Mouse (Mus musculus): ENCODE data around the gene Ndufv3. TPM values are rescaled to one million over a fixed set of nuclear protein-coding genes. Genes with fewer than 3 reads are reported as not detected.
"Not testable (repeated sequence)": the region's sequence is repeated elsewhere in the genome, so short reads cannot be mapped to it uniquely, and the experiment has no call there.

Gene Ndufv3
- total RNA-seq, 4 experiments from 2014 or later: 255 to 279 (median 271) TPM

DNA sequence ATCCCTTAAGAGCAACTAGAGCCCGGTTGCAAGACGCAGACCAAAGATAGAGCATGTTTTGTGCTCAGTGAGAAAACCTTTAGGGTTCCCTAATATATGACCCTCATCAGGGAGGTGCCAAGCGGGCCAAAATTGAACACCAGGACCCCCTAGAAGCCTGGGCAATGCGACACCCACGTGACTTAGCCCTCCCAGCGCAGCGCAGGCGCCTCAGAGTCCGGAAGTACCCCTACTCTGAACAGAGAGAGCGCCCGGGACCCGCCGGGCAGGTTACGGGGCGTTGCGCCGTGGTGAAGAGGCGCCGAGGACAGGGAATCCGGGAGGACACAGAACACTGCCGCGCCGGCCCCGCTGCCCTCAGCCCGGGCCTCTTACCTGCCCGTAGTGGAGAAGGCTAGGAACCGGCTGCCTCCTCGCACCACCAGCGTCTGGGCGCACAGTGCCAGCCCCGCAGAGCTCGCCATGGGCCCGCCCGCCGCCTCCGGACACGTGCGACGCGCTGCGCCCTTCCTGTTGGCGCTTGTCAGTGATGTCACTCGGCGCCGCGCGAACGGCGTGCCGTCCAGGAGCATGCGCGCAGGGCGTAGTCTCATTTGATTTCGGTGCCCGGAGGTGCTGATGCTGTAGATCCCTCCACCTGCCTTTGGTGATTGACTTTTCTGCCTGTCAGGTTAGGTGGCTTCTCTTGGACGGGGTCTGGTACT, 8.0 kb upstream of the Ndufv3 start:
- DNase-seq (ENCODE audit: low spot score in 2 of 2): peak; percentile 79 to 83

DNA sequence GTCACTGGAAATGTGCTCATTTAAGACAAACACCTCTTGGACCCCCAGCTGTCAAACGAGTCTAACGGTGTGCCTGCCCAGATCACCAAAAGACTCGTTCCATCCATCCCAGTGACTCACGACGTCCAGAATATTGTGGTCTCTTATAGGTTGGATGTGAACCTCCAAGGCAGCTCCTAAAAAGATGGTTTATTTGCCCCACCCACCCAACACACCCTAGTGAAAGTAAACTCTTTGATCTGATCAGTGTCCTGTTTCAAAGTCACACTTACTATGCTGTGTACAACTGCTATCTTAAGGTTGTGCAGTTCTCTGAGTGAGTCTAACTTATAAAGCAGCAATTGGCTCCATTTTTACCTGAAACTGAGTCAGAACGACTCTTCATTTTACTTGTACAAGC, 7.3 kb upstream of the Ndufv3 start:
- DNase-seq (ENCODE audit: low spot score in 2 of 2): no peak

DNA sequence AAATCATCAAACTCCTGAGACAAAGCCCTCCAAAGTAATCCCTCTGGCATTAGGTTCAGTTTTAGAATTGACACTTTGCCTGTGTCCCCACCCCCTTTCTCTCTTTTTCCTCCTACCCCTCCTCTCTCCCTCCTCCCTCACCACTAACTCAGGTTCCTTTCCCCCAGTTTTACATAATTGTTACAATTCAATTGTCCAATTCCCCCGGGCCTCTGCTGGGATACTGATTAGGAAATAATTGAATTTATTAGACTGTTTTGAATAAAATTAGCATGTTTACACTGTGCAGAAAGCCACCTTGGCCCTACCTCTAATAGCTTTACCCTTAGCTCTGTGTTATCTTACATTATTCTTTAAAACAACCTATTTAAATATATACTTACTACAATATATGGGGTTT, 5.2 kb upstream of the Ndufv3 start:
- DNase-seq (ENCODE audit: low spot score in 2 of 2): no peak

DNA sequence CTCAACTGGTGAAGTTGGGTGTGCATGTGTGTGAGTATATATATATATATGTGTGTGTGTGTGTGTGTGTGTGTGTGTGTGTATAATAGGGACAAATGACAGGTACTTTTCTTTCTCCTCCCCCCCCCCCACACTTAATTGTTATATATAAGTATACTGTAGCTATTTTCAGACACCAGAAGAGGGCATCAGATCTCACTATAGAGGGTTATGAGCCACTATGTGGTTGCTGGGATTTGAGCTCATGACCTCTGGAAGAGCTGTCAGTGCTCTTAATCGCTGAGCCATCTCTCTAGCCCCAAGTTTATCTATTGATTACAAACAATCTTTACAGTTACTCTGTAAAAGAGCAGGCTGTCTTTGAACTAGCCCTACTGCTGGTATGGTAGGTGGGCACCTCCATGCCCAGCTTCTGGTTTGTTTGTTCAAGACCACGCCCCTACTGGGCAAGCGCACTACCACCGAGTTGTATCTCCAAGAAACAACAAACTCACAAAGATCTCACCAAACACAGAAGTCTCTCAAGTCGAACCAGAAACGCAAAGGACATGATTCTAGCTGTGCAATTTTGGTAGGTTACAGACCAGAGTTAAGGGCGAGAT, 470 bp upstream of the Ndufv3 start:
- DNase-seq (ENCODE audit: low spot score in 2 of 2): no peak

DNA sequence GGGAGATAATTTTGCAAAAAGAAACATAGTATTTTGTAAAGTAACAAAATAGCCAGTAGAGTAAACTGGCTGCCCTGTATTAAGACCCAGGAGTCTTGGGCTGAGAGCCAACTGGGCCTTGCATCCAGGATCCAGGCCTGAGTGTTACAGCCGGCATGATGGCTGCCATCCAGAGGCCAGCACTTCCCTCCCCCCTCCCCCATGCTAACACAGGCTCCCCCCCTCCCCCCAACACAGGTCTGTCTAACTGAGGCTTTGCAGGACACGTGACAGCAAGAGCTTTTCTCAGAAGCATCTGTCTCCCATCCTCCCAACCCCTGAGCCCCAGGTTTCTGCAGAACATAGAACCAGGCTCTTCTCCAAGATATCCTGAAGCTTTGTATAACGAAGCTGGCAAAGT, 980 bp downstream of the Ndufv3 start:
- DNase-seq (ENCODE audit: low spot score in 2 of 2): no peak

DNA sequence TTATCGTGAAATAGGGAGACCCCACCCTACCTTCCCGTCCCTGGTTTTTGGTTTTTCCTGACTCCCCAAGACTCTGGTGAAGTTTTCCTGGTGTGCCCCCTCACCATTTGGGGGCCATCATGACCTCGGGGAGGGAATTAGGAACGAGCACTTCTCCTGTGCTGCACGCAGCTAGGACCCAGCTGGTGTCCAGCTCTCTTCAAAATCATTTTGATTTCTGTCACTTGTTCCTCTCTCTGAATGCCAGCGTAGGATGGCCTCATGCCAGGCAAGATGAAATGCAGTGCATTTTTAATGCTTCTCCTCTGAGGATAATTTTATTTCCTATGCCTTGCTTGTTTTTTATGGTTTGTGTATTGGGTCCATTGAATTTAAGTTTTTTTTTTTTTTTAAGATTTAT, 2.0 kb downstream of the Ndufv3 start:
- no peak for DNase-seq (ENCODE audit: low spot score in 2 of 2)

DNA sequence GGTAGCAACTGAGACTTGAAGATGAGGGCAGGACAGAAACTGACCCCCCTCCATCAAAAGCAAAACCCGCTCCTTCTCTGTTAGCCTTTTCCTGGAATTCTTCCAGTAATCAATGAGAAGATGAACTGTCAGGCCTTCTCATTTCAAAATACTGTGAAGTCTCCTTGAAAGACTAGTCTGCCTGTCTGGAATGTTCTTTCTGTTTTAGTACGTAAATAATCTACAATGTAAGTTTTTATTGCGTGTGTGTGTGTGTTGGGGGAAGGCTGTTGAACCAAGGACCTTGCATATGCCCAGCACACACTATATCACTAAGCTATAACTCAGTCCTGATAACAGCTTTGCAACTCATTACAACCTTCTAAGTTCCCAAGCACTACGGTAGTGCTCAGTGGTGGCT, 5.2 kb downstream of the Ndufv3 start:
- DNase-seq (ENCODE audit: low spot score in 2 of 2): no peak

DNA sequence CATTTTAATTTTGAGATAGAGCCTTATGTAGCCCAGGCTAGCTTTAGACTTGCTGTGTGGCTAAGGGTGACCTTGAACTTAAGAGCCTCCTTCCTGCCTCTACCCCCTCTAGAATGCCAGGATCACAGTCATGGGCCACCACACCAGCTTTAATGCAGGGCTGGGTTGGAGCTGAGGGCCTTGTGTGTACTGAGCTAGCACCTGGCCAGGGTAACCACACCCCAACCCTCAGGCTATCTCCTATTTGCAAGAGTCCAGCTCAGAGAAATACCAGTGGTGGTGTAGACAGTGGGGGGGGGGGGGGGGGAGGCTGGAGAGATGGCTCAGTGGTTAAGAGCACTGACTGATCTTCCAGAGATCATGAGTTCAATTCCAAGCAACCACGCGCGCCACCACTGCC, 5.9 kb downstream of the Ndufv3 start:
- DNase-seq (ENCODE audit: low spot score in 2 of 2): no peak

DNA sequence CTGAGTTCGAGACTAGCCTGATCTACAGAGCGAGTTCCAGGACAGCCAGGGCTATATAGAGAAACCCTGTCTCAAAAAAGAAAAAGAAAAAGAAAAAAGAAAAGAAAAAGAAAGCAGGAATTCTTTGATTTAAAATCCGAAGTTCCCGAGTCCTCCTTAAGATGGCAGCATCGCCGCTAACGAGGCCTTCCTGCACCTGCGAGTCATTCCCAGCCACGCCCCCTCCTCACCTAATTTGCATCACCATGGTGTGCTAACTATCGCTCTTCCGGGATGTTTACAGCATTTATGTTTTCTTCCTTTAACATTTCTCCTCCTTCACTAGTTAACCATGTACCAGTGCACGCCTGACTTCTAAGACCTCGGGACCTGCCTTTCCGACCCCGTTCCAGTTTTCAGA, 9.4 kb downstream of the Ndufv3 start:
- no peak for DNase-seq (ENCODE audit: low spot score in 2 of 2)

DNA sequence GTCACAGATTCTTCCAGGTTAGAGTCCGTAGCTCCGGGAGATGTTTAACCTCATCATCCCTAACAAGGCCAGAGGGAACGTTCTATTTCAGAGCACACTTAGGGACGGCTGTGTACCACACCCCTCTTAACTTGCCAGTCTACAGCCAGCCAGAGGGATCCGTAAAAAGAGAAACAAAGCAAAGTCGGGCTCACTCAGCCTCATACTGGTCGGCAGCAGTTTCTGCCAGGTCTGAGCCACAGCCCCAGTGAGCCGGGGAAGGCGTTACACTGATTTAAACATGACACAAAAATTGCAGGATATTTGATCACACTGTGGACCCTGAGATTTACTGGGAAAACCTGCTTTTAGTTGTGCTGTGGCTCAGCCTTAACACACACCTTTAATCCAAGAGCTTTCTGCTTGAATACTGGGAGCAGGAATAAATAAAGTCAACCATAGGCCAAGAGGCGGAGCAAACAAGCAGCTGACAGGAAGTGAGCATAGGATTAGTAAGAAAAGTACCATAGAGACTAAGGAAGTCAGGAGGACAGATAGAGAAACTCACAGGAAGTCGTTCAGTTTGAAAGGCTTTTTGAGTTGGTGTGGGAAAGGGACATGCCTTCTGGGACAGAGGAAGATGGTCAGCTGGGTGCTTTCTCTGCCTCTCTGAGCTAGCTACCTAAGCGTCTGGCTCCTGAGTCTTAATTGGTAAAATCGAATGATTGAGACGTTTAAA, 11.7 kb downstream of the Ndufv3 start:
- DNase-seq (ENCODE audit: low spot score in 2 of 2): no peak

DNA sequence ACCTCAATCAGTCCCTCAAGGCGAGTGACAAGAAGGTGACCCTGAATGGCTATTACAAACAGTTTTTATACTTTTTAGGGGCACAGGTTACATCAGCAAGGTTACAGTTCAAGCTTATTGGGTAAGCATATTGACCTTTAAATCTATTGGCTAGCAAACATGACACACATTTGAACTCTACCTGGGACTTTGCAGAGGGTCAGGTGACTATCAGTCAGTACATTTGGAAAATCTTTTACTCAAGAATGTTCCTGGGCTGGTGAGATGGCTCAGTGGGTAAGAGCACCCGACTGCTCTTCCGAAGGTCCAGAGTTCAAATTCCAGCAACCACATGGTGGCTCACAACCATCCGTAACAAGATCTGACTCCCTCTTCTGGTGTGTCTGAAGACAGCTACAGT, 12.4 kb downstream of the Ndufv3 start:
- DNase-seq (ENCODE audit: low spot score in 2 of 2): not testable (repeated sequence)

DNA sequence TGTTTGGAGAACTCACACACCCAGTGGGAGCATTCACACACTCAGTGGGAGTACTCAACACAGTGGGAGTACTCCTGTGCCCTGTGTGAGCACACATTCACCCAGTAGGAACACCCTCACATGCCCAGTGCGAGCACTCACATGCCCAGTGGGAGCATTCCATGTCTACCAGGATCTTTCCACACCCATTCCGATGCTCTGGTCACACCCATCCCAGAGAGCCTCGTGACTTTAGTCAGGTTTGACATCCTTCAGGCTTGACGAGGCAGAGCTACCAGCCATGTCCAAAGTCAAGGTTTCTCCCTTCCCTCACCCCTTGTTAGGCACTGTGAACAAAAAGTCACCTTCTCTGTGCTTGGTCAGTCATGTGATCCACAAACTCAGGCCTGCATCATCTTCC, 15.4 kb downstream of the Ndufv3 start:
- no peak for DNase-seq (ENCODE audit: low spot score in 2 of 2)

DNA sequence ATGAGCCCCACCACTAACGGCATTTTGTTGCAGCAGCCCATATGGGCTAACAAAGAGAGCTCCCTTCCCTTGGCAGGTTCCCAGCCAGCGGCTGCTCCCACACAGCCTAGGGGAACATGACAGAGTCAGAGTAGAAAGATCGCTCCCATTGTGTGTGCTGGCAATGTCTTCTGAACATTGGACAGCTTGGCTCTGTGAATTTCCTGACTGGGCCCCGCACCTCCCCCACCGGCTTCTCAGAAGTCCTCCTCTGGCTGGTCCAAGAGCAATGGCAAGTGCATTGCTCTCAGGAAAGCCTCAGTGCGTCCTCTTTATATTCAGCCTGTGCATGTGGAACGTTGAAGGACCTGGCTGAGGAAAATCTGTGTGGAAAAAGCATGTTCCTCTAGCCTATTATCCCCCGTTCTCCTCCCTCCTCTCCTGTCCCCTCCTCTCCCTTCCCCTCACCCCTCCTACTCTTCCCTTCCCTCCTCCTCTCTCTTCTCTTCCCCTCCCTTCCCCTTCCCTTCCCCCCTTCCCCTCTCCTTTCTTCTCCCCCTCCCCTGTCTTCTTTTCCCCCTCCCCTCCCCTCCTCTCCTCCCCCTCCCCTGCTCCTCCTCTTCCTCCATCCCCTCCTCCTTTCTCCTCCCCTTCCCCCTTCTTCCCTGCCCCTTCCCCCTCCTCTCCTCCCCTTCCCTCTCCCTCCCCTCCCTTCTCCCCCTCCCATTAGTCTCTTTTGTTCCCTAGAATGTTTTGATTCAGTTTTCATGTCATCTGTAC, 16.1 kb downstream of the Ndufv3 start:
- DNase-seq (ENCODE audit: low spot score in 2 of 2): peak in 1 of 2 experiments; percentile 71

DNA sequence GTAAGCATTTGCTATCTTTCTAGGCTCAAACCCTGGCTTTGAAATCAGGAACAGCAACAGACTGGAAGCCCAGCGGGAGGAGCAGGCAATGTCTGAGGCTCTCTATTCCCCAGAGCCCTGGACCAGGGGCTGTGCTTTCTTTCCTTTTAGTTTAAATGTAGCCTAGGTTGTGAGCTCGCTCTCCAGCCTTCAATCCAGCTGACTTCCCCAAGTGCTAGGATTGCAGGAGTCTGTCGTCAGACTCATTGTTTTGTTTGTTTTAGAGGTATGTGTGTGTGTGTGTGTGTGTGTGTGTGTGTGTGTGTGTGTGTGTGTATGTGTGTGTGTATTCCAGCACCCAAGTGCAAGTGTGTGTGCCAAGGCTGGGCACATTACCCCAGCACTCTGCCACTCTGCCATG, 20.2 kb downstream of the Ndufv3 start:
- no peak for DNase-seq (ENCODE audit: low spot score in 2 of 2)

DNA sequence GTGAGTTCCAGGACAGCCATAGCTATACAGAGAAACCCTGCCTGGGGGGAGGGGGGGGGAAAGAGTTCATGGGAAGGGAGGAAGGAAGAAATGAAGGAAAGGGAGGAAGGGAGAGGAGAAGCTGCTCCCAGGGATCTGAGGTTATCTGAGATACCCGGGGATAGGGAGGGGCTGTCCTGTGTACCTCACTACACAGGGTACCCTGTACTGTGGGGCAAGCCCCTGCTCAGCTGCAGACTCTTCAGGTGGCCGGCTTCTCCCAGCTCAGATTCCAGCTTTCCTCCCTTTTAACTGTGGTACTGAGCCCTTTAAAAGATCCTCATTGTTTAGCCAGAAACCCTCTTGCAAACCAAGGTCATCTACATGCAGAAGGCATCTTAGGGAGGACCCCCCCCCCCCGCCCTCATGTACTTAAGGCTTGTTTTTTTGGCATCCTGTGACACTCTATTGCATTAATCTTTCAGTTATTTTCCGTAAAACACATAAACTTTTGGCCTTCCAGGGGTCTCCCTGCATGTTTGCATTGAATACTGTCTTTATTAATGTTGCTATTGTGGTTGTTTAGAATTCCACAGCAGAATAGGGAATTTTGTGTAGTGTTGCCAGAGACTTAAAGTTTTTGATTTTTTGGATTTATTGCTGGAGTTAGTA, 21.0 kb downstream of the Ndufv3 start:
- no peak for DNase-seq (ENCODE audit: low spot score in 2 of 2)

DNA sequence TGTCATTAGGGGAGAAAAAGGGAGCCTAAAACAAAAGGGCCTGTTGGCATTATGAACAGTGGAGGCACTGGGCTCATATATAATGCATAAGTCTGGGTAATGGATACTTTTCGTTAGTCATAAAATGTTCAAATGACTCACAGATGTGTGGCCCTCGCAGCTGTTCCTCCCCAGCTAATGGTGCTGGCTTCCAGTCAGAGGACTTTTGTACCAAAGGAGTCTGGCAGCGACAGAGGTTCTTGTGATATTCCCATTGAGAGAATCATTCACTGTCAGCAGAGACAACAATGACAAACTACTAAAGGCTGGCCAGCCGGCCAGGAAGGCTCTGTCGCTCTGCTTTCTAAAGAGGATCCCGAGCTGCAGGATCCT, 21.5 kb downstream of the Ndufv3 start:
- no peak for DNase-seq (ENCODE audit: low spot score in 2 of 2)

DNA sequence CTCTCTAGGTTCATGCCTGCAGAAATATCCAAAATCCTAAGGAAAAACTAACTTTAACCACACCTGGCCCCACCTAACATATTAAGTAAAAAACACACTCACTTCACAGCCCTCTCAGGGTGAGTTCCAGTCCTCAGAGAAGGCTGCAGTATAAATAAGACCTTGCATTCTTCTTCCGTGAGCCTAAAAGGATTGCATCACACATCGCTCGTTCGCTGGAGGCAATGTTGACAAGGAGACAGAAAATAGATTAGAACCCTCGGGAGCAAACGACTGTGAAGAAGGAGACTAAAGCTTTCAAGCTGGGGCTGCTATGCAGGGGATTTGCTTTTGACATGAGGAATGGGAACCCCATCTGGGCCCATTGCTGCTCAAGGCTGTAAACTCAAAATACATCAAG, 23.7 kb downstream of the Ndufv3 start:
- DNase-seq (ENCODE audit: low spot score in 2 of 2): no peak

DNA sequence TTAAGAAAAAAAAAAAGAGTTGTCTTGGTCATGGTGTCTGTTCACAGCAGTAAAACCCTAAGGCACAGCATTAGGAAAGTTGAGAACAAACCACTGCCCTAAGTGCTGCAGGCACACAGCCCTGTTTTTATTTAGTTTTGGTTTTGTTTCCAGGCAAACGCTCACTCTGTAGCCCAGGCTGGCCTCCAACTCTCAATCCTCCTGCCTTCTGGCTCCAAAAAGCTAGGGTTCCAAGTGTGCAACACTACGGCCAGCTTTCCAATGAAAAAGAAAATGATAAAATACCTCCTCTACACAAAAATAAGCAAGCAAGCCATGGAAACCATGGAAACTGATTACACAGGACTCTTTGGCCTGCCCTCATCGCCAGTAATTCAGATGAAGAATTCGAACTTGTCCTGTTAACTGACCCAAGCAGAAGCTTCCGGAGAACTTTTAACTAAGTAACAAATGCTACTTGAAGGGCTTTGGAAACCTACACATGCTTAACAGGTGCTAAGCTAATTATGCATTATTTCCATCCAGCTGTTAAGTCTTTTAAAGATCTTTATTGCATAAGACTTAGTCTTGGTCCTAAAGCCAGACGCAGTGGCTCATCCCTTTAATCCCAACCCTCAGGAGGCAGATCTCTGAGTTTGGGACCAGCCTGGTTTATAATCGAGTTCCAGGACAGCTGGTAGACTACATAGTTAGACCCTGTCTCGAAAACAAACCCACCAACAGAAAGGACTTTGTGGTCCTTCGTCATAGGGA, 26.7 kb downstream of the Ndufv3 start:
- DNase-seq (ENCODE audit: low spot score in 2 of 2): no peak

DNA sequence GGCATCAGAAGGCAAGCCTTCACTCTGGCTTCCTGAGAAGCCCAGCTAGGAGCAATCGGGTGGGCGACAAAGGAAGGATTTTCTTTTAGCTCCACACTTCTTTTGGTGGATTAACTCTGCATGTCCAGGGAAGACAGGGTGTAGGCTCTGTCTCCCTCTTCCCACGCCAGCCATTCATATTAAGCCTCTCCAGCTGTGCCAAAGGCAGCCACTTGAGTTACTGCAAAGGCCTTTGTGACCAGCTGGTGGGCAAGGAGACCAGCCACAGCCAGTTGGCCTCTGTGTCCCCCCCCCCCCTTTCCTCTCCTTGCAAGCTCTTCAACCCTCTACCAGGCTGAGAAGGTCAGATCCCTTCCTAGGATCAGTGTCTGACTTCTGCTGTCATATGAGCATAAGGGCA, 28.1 kb downstream of the Ndufv3 start:
- DNase-seq (ENCODE audit: low spot score in 2 of 2): no peak

DNA sequence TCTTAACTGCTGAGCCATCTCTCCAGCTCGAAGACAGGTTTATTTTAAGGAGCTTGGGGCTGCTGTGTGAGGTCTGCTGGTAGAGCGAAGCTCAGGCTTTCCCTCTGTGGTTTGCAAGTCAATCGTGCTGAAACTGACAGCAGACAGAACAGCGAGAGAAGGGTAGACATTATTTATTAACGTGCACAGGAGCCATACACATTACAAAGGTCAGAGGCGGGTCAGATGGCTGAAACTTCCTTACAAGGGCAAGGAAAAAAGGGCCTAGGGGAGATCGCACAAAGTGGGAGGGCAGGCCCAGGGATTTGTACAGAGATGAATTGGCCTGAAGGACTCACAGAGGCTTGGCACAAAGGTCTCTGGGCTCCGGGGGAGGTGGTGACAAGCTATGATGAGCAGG, 29.5 kb downstream of the Ndufv3 start:
- no peak for DNase-seq (ENCODE audit: low spot score in 2 of 2)

DNA sequence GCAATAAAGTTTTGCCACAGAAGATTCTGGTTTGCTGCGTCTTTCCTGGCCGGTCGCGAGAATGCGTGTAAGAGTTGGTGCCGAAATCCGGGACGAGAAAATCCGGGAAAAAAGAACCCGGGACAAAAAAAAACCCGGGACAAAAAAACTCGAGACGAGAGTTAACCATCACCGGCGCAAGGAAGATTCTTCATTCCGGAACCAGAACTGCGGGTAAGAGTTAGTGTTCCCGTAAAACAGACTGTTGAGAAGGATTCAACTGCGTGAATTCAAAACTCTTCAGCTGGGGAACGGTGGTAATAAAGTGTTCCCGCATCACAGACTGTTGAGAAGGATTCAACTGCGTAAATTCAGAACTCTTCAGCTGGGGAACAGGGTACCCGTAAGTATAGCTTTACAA, 32.7 kb downstream of the Ndufv3 start:
- not testable (repeated sequence) for DNase-seq (ENCODE audit: low spot score in 2 of 2)

Data from left cerebral cortex, adult 8-10 months (tissue).